Mouse (Mus musculus) thymus, postnatal 36 days (tissue): ENCODE results near the gene Golt1a.

ENCODE experiments used
- DNase-seq, 2 experiments: peaks; one replicate each; pipeline ENCODE4 v3.0.0; 2022; ENCODE audit warnings: mixed read lengths in 2 of 2

Gene Golt1a

DNA sequence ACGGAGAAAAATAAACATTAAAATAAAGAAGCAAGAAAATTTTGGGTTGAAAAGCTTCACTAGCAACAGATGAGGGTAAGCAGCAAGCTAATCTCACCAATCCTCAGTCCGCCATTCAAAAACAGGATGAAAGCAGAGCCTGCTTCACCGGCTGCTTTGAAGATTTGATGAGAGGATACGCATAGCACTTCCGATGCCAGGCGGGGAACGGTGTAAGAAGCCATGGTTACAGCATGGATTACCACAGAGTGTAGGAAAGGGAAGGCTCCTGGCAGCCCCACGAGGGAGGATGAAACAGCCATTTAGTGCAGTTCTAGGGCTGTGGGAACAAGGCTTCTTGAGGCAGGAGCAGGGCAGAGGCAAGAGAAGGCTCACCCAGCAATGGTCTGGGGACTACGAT, 42.2 kb downstream of the Golt1a start:
- no peak for DNase-seq

DNA sequence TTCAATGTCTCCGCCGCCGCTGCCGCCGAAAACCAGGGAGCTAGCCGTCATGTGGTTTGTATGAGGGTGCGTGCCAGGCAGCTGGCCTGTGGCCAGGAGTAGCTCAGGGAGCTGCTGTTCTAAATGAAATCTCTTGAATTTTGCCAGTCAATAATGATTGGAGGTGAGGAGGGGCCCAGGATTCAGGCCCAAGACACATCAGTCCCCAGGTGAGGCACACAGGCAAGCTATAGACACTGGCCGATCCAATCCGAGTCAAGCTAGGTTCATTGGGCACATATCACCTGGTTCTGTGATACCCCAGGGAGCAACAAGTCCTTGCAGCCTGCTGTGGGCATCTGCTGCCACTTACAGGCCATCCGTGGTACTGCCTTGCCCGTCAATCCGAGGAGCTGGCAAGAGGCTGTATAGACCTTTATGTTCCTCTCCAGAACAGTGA, 43.8 kb downstream of the Golt1a start:
- peak; percentile 75 for DNase-seq

DNA sequence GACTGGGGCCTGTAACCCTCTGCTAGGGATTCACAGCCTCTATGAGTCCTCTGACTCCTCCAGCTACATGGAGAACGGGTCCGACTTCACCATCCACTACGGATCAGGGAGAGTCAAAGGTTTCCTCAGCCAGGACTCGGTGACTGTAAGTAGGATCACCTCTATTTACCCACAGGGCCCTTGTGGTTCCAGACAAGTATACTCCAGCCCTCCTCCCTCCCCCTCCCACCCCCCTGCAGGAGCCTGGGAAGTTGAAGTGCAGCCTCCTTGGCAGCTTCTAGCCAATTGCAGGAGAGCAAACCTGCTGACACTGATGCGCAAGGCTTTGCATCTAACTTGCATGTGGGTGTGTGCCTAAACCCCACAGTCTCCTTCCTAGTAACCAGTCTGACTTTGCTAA, 45.9 kb downstream of the Golt1a start:
- no peak for DNase-seq

DNA sequence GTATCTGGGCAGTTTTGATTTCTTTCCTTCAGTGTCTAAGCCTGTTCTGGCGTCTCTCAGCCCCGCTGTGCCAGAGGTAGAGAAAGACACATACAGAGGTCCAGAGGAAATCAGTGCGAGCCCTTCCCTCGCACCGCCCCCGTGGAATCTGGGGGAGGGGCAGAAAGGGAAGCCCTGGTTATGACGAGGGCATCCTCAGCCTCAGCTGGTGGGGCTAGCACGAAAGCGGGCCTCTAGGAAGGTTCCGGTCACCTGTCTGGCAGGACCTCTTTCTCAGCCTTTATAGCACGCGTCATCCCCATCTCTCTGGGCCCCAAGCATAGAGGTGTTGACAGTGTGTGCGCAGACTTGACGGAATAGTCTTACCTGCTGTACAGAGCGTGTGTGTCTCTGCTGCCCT, 46.3 kb downstream of the Golt1a start:
- DNase-seq = no peak

DNA sequence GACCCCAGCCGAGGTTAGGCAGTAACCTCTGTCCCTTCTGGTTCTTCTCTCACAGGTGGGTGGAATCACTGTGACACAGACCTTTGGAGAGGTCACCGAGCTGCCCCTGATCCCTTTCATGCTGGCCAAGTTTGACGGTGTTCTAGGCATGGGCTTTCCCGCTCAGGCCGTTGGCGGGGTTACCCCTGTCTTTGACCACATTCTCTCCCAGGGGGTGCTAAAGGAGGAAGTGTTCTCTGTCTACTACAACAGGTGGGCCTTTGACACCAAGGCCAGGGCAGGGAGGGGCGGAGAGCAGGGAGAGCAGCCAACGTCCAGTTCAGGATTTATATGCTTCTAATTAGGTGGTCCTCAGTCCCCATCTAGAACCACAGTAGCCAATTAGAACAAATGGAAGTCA, 46.7 kb downstream of the Golt1a start:
- DNase-seq = no peak

DNA sequence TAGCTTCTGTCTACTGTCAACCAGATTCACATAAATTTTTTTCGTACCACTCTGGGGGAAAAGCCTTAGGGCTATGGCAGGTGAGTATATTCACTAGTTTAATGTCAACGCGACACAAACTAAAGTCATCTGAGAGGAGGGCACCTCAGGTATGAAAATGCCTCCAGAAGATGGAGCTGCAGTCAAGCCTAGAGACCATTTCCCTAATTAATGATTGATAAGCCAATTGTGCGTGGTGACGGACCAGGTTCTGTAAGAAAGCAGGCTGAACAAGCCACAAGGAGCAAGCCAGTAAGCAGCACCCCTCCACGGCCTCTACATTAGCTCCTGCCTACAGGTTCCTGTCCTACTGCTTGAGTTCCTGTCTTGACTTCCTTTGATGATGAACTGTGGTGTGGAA, 51.4 kb downstream of the Golt1a start:
- no peak for DNase-seq

DNA sequence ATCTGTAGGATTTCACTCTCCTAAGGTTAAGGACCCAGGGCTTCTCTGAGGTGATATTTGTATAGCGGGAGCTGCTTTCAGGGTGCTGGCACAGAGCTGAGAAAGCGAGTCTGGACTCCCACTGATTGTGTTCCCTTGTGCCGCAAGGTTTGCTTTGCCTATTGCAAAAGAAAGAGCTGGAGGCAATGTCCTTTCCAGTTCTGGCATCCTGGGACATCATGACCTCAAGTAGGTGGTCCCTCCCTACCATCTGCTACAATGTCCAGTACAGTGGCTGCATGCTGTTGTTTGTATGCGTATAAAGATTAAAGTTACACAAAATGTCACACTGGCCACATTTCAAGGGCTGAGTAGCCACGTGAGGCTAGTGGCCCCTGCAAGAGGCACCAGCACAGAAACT, 52.5 kb downstream of the Golt1a start:
- no peak for DNase-seq

DNA sequence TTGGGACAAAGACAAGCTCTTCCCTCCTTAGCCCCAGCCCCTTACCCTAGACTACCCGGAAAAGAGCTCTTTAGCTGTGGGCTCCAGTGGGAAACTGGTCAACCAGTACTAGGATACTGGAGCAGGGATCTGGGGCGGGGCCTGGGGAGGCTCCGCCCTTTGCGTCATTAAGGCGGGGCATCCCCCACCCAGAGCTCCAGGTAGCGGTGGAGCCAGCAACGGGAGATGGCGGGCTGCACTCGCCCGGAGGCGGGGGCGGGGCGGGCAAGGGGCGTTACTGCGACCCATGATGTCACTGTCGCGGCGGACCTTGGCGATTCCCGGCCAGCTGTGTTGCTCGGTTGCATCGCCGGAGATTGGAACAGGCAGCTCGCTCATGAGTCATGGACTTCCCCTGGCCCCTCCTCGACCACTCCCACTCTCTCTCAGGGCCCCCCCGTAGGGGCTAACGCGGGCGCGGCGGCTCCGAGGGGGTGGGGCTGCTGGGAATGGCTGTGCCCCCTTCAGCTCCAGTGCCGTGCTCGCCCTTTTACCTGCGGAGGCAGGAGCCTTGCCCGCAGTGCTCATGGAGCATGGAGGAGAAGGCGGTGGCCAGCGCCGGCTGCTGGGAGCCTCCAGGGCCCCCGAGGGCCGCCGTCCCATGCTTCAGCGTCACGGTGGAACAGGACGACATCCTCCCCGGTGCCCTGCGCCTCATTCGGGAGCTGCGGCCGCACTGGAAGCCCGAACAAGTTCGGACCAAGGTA, 53.8 kb downstream of the Golt1a start, which contains the start of gene Etnk2:
Etnk2 (plus strand) TSS at position 297 of the 746 bp plus-strand sequence.
- DNase-seq = peak; percentile 56 to 63

DNA sequence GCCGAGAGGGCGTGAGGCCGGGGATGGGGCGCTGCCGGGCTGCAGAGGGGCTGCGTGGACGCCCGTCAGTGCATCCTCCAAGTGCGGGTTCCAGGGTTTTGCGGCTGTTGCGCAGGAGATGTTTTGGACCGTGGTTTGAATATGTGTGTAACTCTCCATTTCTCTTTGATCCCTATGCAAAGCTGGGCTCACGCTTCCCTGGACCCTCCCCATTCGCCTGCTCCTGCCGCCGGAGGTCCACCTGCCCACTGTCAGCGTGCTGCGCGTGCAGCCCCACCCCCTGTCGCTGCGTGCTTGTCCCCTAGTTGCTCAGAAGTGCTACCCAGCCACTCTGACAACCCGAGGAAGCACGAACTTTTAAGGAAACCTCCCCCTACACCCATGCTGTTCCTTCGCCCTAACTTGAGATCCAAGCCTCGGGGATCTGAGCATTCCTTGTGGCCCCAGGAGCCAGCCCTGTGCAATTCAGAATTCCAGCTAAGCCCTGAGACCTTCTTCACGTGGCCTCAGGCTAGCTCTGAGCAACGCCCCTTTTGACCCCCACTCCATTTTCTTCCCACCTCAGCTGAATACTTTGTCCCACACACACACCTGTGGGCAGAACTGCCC, 54.5 kb downstream of the Golt1a start:
- no peak for DNase-seq

DNA sequence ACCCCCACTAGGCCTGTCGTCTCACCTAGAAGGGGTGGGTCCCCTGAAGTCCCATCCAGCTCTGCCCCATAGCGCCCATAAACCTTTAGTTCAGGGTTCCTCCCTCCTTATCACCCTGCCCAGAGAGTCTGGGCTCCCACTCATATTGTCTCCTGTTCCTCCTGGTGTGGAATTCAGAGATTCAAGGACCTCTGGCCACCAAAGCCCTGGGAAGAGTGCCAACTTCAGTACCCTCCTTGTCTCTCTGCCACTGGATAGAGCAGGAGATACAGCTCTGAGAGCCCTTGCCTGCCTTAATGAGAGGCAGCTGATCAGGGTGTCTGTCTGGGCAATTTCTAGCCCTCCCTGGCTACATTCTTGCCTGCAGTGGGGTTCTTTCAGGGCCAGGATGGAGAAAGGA, 55.3 kb downstream of the Golt1a start:
- DNase-seq = no peak

DNA sequence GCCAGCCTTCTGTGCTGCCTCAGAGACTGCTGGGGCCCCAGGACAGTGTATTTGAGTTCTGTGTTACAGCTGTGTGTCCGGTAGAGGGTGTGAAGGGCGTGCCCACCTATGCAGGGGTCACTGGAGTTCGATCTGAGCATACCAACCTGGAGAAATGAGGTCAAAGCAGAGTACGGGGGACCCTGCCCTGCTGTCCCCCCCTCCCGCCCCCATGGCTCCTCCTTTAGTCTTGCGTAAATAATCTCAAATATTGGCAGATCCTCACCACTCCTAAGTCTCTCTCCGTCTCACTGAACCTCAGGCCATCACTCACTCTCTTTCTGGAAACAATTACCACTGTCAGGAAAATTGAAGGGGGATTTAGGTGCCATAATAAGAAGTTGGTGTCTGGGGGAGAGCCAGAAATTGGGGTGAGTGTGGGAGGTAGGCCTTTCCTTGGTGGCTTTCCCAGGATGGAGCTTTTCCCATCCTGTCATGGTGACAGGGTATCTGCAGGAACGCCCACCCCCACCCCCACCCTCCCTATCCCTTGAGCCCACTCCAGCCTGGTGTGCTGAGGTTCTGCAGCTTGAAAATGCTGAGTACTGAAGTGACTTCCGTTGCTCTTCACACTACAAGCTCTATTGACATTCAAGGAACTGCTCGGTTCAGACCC, 57.5 kb downstream of the Golt1a start:
- no peak for DNase-seq

DNA sequence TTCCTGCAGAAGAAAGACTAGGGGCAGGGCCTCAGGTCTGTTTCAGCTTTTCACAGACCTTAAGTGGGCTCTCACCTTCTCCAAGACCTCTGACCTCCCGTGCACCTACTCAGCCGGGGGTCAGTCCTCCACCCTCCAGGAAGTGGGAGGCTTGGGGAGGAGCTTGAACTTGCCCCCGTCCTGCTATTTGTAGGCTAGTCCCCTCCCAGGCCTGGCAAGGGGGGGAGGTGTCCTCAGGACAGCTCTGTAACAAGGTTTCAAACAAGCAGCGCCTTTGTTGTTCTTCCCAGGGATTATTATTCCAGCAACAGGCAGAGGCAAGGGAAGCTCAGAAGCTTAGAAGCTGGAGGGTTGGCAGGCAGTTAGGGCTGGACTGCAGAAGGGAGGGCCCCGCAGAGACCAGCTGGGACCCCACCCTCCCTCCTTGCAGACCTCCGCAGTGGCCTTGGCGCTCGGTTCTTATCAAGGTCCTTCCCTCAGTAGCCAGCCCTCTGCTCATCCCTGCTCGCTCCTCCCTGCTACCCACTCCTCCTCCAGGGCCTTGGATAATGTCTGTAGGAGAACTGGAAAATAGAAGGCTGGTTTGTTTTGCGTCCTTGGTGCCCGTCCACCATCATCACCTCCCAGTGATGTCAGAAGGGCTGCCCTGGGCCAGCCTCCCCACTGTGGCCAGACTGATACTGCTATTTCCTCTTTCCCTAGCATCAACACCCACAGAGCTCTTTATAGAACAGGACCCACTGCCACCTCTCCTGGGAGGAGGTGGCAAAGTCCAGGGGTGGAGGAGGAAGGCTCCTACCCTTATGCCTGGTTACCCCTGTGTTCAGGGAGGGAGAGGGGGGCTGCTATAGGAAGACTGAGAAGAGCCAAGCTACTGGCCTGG, 58.2 kb downstream of the Golt1a start:
- no peak for DNase-seq

DNA sequence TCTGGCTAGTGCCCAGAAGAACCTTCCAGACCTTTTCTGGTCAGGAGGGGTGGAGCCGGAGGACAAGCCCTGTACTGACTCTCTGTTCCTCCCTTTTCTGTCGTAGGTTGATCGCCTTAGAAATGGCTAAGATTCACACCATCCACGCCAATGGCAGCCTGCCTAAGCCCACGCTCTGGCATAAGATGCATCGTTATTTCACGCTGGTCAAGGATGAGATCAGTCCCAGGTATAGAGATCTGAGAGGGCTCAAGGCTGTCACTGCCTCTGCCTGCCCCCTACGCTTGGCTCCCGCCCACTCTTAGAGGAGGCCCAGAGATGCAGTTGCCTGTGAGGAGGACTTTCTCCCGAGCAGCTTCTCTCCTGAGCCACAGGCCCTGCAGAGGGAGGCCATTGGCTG, 59.0 kb downstream of the Golt1a start:
- no peak for DNase-seq

DNA sequence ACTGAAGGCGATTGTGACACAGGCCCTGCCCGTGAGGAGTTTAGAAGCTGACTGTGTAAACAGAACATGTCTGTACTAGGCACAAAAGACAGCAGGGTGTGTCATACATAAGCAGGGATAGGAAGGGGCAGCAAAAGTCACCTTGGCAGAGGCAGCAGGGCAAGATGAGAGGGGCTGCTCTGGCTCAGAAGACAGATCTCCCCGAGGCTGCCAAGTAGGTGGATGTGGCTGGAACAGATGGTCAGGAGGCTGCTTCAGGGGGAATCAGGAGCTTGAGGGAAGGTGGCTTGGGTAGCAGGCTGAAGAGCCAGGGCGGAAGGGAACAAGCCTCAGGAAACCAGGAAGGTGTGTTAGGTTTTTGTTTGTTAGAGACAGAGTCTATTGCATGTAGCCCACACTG, 60.8 kb downstream of the Golt1a start:
- no peak for DNase-seq

DNA sequence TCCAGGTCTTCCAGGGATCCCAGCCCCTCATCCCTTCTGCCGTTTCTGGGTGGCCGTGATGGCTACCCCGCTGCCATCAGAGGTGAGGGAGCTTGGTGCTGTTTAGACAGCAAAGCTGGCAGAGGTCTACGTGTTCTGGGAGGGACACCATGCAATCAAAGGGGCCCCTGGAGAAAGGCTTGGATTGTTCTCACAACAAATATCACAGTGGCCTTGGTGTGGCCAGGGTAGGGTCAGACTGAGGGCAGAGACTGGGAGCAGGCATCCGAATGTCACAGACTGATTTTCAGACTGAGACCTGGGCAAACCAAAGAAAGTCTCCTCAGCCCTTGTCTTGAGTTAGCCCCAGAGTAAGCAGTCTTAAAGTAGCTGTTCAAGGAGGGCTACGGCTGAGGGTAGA, 61.8 kb downstream of the Golt1a start:
- DNase-seq = no peak

DNA sequence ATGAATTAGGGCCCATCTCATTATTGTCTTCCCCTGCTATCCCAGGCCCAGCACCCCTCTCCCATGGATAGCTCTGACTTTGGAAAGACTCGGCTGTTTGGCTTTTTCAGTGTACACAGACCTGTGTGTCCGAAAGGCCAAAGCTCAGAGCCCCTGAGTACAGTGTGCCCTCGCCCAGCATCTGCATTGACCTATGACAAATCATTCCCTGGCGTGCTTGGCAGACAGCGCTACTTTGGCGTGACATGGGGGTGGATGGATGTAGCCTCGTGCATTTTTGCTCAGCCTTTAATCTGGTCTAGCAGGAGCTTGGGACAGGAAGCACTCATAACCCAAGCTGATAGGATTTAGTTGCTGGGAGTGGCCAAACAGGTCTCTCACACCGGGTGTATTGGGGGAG, 62.5 kb downstream of the Golt1a start:
- DNase-seq = no peak
